Mouse (Mus musculus) small intestine, adult 2 months (tissue): ENCODE data around the gene Angptl3. TPM values are rescaled to one million over a fixed set of nuclear protein-coding genes. Genes with fewer than 3 reads are reported as not detected.
A peak's percentile ranks its signal among the peaks of the same experiment; 100 is the strongest.

ENCODE experiments used
- H3K27ac ChIP-seq: fragments of 200-500 bp; 2 replicates; pipeline ENCODE4 v1.5.1; 2012; ENCODE audit warnings: low read depth, low read length, control low read depth, inconsistent platforms; ENCODE audit not compliant: insufficient read depth
- H3K27me3 ChIP-seq: fragments of 200-500 bp; 2 replicates; pipeline ENCODE4 v1.6.1; 2012; ENCODE audit warnings: mild to moderate bottlenecking, moderate library complexity, low read length, inconsistent platforms; ENCODE audit not compliant: control insufficient read depth, insufficient read depth
- H3K36me3 ChIP-seq: fragments of 200-500 bp; 2 replicates; pipeline ENCODE4 v1.6.1; 2012; ENCODE audit warnings: mild to moderate bottlenecking, low read length, control low read depth, inconsistent platforms; ENCODE audit not compliant: control insufficient read depth, insufficient read depth
- H3K4me1 ChIP-seq: fragments of 200-500 bp; 2 replicates; pipeline ENCODE4 v1.6.1; 2012; ENCODE audit warnings: low read length, inconsistent platforms, mixed read lengths; ENCODE audit not compliant: control insufficient read depth, insufficient read depth, insufficient read length
- H3K4me3 ChIP-seq: fragments of 200-500 bp; 2 replicates; pipeline ENCODE4 v1.5.1; 2012; ENCODE audit warnings: low read depth, mild to moderate bottlenecking, control low read depth, inconsistent platforms, low read length, moderate library complexity
- CTCF ChIP-seq: fragments of 200-500 bp; IDR thresholded peaks from 2 replicates; pipeline ENCODE4 v1.5.1; 2012; ENCODE audit warnings: low read depth, mild to moderate bottlenecking, control low read depth, inconsistent platforms, low read length, moderate library complexity, mixed read lengths; ENCODE audit not compliant: insufficient replicate concordance, insufficient read length; ENCODE audit errors: extremely low read depth
- POLR2A ChIP-seq: fragments of 200-500 bp; IDR thresholded peaks from 2 replicates; pipeline ENCODE4 v1.6.1; 2012; ENCODE audit warnings: low read depth, mild to moderate bottlenecking, control low read depth, inconsistent platforms, low read length, moderate library complexity
- WGBS: fragments of 180-500 bp; shearing (Covaris S2); methylation state at CpG from one replicate; pipeline ENCODE4 v1.1.7; 2018; 5-methylcytosine and 5-hydroxymethylcytosine counted together
- polyA plus RNA-seq: library from polyadenylated mRNA; depleted of rRNA; stranded (reverse); fragments of >200 nt; gene quantifications from 2 replicates; pipeline ENCODE4 v1.2.3, GENCODE M21; 2012; rRNA removed

Angptl3 gene
- polyA plus RNA-seq, 1 experiment: not detected

- 87% methylated on average over 3 of the region's 3 CpGs for WGBS
- no peaks in the 10 kb centered on the region for H3K27me3 ChIP-seq
- no peaks in the 10 kb centered on the region for H3K4me1 ChIP-seq
- H3K4me3 ChIP-seq: no peak overlapping the region
- TF ChIP-seq CTCF (no peak), POLR2A (no peak)
- H3K36me3 ChIP-seq: peaks cover 17% of the 10 kb centered on the region
- H3K27ac ChIP-seq: no peak overlapping the region
Measured at GRCm38 (mm10) chr4:99083862-99084261, 53.1 kb downstream of the Angptl3 start.

GRCm38 (mm10) chr4:99087760-99088485 lies 57.2 kb downstream of the Angptl3 start:
- no peak for TF ChIP-seq POLR2A
- no peak for TF ChIP-seq CTCF
- Histone ChIP-seq H3K27ac (no peak overlapping the region), H3K4me1 (peaks cover 6% of the 10 kb centered on the region; the same call in 1 of the 2 replicates), H3K4me3 (no peak overlapping the region), H3K36me3 (peaks cover 13% of the 10 kb centered on the region), H3K27me3 (no peaks in the 10 kb centered on the region)
- 94% methylated on average over 17 of the region's 17 CpGs for WGBS

- Histone ChIP-seq H3K4me1 (peaks cover 6% of the 10 kb centered on the region; the same call in 1 of the 2 replicates), H3K4me3 (no peak overlapping the region), H3K36me3 (peaks cover 8% of the 10 kb centered on the region), H3K27me3 (no peaks in the 10 kb centered on the region), H3K27ac (peak overlapping the region; percentile 72)
- WGBS: 21% methylated on average over 3 of the region's 3 CpGs
- TF ChIP-seq POLR2A: no peak
- no peak for TF ChIP-seq CTCF
Measured at GRCm38 (mm10) chr4:99091151-99091701, 60.5 kb downstream of the Angptl3 start.

GRCm38 (mm10) chr4:99091777-99092176 lies 61.0 kb downstream of the Angptl3 start:
- H3K4me3 ChIP-seq: no peak overlapping the region
- peaks cover 8% of the 10 kb centered on the region for H3K36me3 ChIP-seq
- TF ChIP-seq POLR2A (no peak), CTCF (no peak)
- H3K27me3 ChIP-seq: no peaks in the 10 kb centered on the region
- 41% methylated on average over 3 of the region's 3 CpGs for WGBS
- H3K27ac ChIP-seq: peak overlapping the region; percentile 72
- peaks cover 6% of the 10 kb centered on the region; the same call in 1 of the 2 replicates for H3K4me1 ChIP-seq

Other genes with a start within 250 kb of the Angptl3 start
- gene Kank4, start 213.4 kb upstream of the Angptl3 start, polyA plus RNA-seq: 0.08 and 0.22 TPM in 2 replicates
- gene I0C0044D17Rik, start 207.1 kb upstream of the Angptl3 start, polyA plus RNA-seq: not detected in 2 replicates
- 74.6 and 146 TPM in 2 replicates for gene Usp1, start 107.1 kb upstream of the Angptl3 start, polyA plus RNA-seq
- 6.9 and 14.9 TPM in 2 replicates for gene Dock7, start 90.0 kb downstream of the Angptl3 start, polyA plus RNA-seq
- gene Atg4c, start 163.0 kb downstream of the Angptl3 start, polyA plus RNA-seq: 1.1 and 3.3 TPM in 2 replicates